7 mouse cellular contexts compared by ENCODE assay signal in genomic region chr12:53292508-53293300, GRCm38 (mm10). TPM values are rescaled to one million over a fixed set of nuclear protein-coding genes. Genes with fewer than 3 reads are reported as not detected.
DNase-seq lines count a peak whose midpoint lies in the region; ATAC-seq lines count a peak whose summit lies in the region.

No protein-coding gene starts in this region.

- H3K27me3 ChIP-seq in lung, embryonic 15.5 days, result no peaks in the 10 kb centered on the region
- H3K27me3 ChIP-seq in stomach, embryonic 16.5 days (ENCODE audit: control insufficient read depth, insufficient read depth, low read length), result no peaks in the 10 kb centered on the region

- H3K4me3 ChIP-seq in lung, embryonic 15.5 days, result no peak overlapping the region
- H3K4me3 ChIP-seq in stomach, embryonic 16.5 days (replicated peaks; ENCODE audit: low read length), result no peak overlapping the region

- peak overlapping the region; percentile 12; the same call in 1 of the 2 replicates for H3K27ac ChIP-seq in lung, embryonic 15.5 days
- peak overlapping the region; percentile 19; the same call in 1 of the 2 replicates for H3K27ac ChIP-seq in stomach, embryonic 16.5 days (ENCODE audit: low read length)

- no peak overlapping the region for H3K9ac ChIP-seq in lung, embryonic 15.5 days
- H3K9ac ChIP-seq in stomach, embryonic 16.5 days (ENCODE audit: low read length), result no peak overlapping the region

- ATAC-seq in lung, embryonic 15.5 days (ENCODE audit: borderline replicate concordance, extremely low read depth, low FRiP score, low TSS enrichment), result no peak
- ATAC-seq in stomach, embryonic 16.5 days (ENCODE audit: insufficient read depth, low FRiP score), result peak; percentile 37; the same call in 1 of the 2 replicates

- no peak overlapping the region for H3K4me2 ChIP-seq in lung, embryonic 15.5 days
- H3K4me2 ChIP-seq in stomach, embryonic 16.5 days (ENCODE audit: low read depth, low read length), result no peak overlapping the region

- H3K9me3 ChIP-seq in lung, embryonic 15.5 days, result no peaks in the 10 kb centered on the region
- H3K9me3 ChIP-seq in stomach, embryonic 16.5 days (replicated peaks; ENCODE audit: control insufficient read depth, low read length), result no peaks in the 10 kb centered on the region

- WGBS in lung, embryonic 15.5 days, result 37% methylated on average over 17 of the region's 17 CpGs
- WGBS in stomach, embryonic 16.5 days, result 38% methylated on average over 17 of the region's 17 CpGs

- no peaks in the 10 kb centered on the region for H3K36me3 ChIP-seq in lung, embryonic 15.5 days
- H3K36me3 ChIP-seq in stomach, embryonic 16.5 days (ENCODE audit: control insufficient read depth, insufficient read depth, low read length), result no peaks in the 10 kb centered on the region

- DNase-seq in lung, postnatal 14 days, result no peak
- DNase-seq in fibroblast of lung, adult 2 months (ENCODE audit: low read depth), result peak; percentile 31
- peak; percentile 20 for DNase-seq in layer of hippocampus, adult 9-10 months (ENCODE audit: low spot score)
- DNase-seq in lung, postnatal 10 days, result no peak
- no peak for DNase-seq in cerebellum, adult 18-20 months

- no peaks in the 10 kb centered on the region; the same call in 1 of the 2 replicates for H3K4me1 ChIP-seq in lung, embryonic 15.5 days
- peaks cover 9% of the 10 kb centered on the region; the same call in 1 of the 2 replicates for H3K4me1 ChIP-seq in stomach, embryonic 16.5 days (ENCODE audit: control insufficient read depth, insufficient read depth, low read length)

RNA-seq across cellular contexts. Expression of gene Npas3, which starts 44.2 kb away (rescaled TPM):
- 0.48 and 0.59 TPM in 2 replicates for polyA plus RNA-seq in lung, embryonic 15.5 days (2015; fragmentation: Nextera tagmentation; extraction: Ambion mirVana)
- 1.2 and 1.8 TPM in 2 replicates for polyA plus RNA-seq in stomach, embryonic 16.5 days (2015; fragmentation: Nextera tagmentation; extraction: Ambion mirVana)

Comparison
In these comparisons a context has a peak if more than half of its experiments do, and no peak if none do; other contexts are left out.
1. DNase-seq: peak in fibroblast of lung, adult 2 months (single experiment) and layer of hippocampus, adult 9-10 months (single experiment); none in lung, postnatal 14 days (single experiment), lung, postnatal 10 days (single experiment) and cerebellum, adult 18-20 months (0 of 2).